Mouse (Mus musculus) intestine, postnatal 0 days (tissue): ENCODE measurements around the gene Zfp61. TPM values are rescaled to one million over a fixed set of nuclear protein-coding genes. Genes with fewer than 3 reads are reported as not detected.
A peak's percentile ranks its signal among the peaks of the same experiment; 100 is the strongest.
"Not testable (repeated sequence)": the region's sequence is repeated elsewhere in the genome, so short reads cannot be mapped to it uniquely, and the experiment has no call there.

Experiments
- ATAC-seq: fragments of 200-750 bp; cut with Nextera tagmentation; 2 replicates; pipeline ENCODE4 v1.8.0; 2017; ENCODE audit warnings: mild to moderate bottlenecking, moderate TSS enrichment, moderate library complexity
- H3K27ac ChIP-seq: fragments of 300-500 bp; sonication (generic); 2 replicates; pipeline ENCODE4 v1.5.1; 2014; ENCODE audit warnings: mild to moderate bottlenecking, low read depth, low read length, moderate library complexity
- H3K27me3 ChIP-seq: fragments of 300-500 bp; sonication (generic); replicated peaks from 2 replicates; pipeline ENCODE4 v1.6.1; 2014; ENCODE audit warnings: low read length, mixed read lengths; ENCODE audit not compliant: control insufficient read depth, insufficient read depth
- H3K36me3 ChIP-seq: fragments of 300-500 bp; sonication (generic); 2 replicates; pipeline ENCODE4 v1.6.1; 2014; ENCODE audit warnings: mild to moderate bottlenecking, moderate library complexity; ENCODE audit not compliant: control insufficient read depth, insufficient read depth
- H3K4me1 ChIP-seq: fragments of 300-500 bp; sonication (generic); replicated peaks from 2 replicates; pipeline ENCODE4 v1.6.1; 2014; ENCODE audit warnings: antibody characterized with exemption, low read length, mixed read lengths; ENCODE audit not compliant: control insufficient read depth, insufficient read depth
- H3K4me2 ChIP-seq: fragments of 300-500 bp; sonication (generic); replicated peaks from 2 replicates; pipeline ENCODE4 v1.6.1; 2014; ENCODE audit warnings: low read depth, mild to moderate bottlenecking, moderate library complexity
- H3K4me3 ChIP-seq: fragments of 300-500 bp; sonication (generic); 2 replicates; pipeline ENCODE4 v1.5.1; 2014; ENCODE audit warnings: low read depth, low read length
- H3K9ac ChIP-seq: fragments of 300-500 bp; sonication (generic); 2 replicates; pipeline ENCODE4 v1.6.1; 2014; ENCODE audit warnings: mild to moderate bottlenecking, low read depth, low read length
- H3K9me3 ChIP-seq: fragments of 300-500 bp; sonication (generic); 2 replicates; pipeline ENCODE4 v1.6.1; 2016; ENCODE audit warnings: mixed run types; ENCODE audit not compliant: control insufficient read depth
- CTCF ChIP-seq: sonication (generic); IDR thresholded peaks from 2 replicates; pipeline ENCODE4 v1.5.1; 2016; ENCODE audit warnings: low read depth, mild to moderate bottlenecking, control low read depth, antibody characterized with exemption, moderate library complexity
- WGBS: fragments of 180-500 bp; shearing (Covaris S2); extraction: QIAGEN DNeasy Blood & Tissue Kit; methylation state at CpG from one replicate; pipeline ENCODE4 v1.1.7; 2014; 5-methylcytosine and 5-hydroxymethylcytosine counted together
- polyA plus RNA-seq: library from polyadenylated mRNA; unstranded; fragments of >200 nt; fragmentation: Nextera tagmentation; extraction: Ambion mirVana; gene quantifications from 2 replicates; pipeline ENCODE4 v1.2.1, GENCODE M21; 2015

The Zfp61 gene
- polyA plus RNA-seq, 1 experiment from 2014 or later, result 5.1 TPM

DNA sequence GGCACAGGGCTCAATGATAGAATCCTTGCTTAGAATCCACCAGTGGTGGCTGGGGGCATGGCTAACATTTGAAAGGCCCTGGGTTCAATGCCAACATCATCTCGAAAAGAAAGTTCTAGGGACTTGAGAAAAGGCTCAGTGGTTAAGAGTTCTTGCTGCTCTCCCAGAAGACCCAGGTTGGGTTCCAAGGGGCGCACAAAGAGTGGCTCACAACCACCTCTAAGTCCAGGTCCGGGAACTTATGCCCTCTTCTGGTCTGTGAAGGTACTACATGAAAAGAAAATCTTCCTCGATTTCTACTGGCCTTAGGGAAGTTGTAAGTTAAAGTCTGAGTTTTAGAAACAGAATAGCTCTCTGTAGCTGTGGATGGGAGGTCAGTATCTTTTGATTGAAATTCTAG is 14.9 kb downstream of the Zfp61 start:
- no peak overlapping the region for H3K27ac ChIP-seq
- TF ChIP-seq CTCF, result peak; percentile 48
- H3K4me1 ChIP-seq, result no peaks in the 10 kb centered on the region
- H3K9ac ChIP-seq, result no peak overlapping the region
- no peak overlapping the region for H3K4me2 ChIP-seq
- no peak overlapping the region for H3K4me3 ChIP-seq
- no peaks in the 10 kb centered on the region for H3K27me3 ChIP-seq
- ATAC-seq, result no peak
- no peaks in the 10 kb centered on the region for H3K9me3 ChIP-seq
- H3K36me3 ChIP-seq, result peaks cover 2% of the 10 kb centered on the region
- WGBS, result 53% methylated on average over 4 of the region's 4 CpGs

DNA sequence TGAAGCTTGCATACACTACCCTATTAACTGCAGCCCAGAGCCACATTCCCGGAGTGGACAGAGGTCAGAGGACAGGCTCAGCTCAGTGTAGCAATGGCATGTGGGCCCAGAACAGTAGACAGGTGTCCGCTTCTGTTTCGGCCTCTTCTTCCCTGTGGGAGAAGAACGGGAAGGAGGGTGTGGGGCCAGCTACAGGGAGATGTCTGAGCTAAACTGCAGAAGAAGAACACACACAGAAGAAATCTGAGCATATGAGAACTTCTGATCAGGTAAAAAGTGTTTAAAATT is 20.2 kb downstream of the Zfp61 start:
- Histone ChIP-seq H3K27me3 (no peaks in the 10 kb centered on the region), H3K36me3 (peaks cover 3% of the 10 kb centered on the region; the same call in 1 of the 2 replicates), H3K27ac (no peak overlapping the region), H3K4me1 (no peaks in the 10 kb centered on the region), H3K9me3 (no peaks in the 10 kb centered on the region), H3K9ac (no peak overlapping the region), H3K4me3 (no peak overlapping the region), H3K4me2 (no peak overlapping the region)
- no peak for TF ChIP-seq CTCF
- ATAC-seq, result no peak
- 53% methylated on average over 4 of the region's 4 CpGs for WGBS

DNA sequence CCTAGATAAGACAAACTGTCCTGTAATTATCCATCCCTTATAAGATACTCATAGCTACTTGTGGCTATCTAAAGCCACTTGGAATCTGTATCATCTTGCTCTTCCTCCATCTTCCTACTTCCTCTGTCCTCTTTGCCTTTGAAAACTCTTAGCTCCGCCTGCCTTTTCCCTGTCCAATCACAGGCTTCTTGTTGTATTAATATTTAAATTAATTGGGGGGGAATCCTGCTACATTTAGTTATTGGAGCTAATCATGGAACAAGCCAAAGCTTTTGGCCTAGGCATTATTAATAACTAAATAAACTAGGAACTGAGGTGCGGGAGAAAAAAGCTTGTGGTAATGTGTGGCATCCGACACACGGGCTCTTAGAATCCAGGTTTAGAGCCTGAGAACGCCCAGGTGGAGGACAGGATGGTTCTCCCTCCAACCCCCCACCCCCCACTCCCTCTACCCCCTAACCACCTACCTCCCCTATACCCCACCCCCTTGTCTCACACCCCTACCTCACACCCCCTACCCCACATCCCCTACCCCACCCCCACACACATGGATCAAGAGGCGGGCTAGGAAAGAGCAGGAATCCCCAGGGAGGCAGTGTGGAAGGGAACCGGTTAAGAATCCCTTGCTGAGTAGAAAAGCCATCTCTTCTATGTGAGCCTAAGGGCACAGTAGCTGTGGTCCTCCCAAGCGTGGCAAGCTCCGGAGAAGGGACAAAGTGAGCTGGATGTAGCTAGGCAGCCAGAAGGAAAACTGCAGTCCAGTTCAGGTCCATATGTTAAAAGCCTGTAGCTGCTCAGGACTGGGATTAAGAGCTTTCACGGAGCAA is 20.8 kb downstream of the Zfp61 start:
- 60% methylated on average over 10 of the region's 10 CpGs for WGBS
- ATAC-seq, result no peak
- TF ChIP-seq CTCF, result no peak
- Histone ChIP-seq H3K4me1 (no peaks in the 10 kb centered on the region), H3K4me3 (no peak overlapping the region), H3K27me3 (no peaks in the 10 kb centered on the region), H3K9ac (no peak overlapping the region), H3K4me2 (no peak overlapping the region), H3K9me3 (no peaks in the 10 kb centered on the region), H3K27ac (no peak overlapping the region), H3K36me3 (peaks cover 4% of the 10 kb centered on the region; the same call in 1 of the 2 replicates)

DNA sequence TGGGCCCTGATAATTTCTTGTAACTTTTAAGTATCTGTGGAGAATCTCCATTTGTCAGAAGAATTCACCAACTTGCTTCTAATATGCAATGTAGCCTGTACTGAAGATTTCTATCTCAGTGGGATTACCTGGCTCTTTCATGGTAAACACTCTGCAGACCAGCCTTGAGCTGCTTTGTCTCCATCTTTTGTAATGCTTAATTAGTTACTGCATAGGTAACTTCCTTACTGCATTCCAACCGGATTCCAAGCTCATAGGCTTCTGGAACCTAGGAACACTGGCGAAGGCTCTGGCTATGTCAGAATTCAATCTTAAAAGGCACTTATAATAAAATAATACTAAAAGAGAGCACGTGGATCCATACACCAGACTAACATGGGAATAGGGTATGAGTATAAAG is 22.3 kb downstream of the Zfp61 start:
- not testable (repeated sequence) for H3K27me3 ChIP-seq, ATAC-seq, H3K9me3 ChIP-seq, H3K4me1 ChIP-seq, H3K9ac ChIP-seq, H3K4me3 ChIP-seq, H3K4me2 ChIP-seq, H3K27ac ChIP-seq
- peaks cover 16% of the 10 kb centered on the region for H3K36me3 ChIP-seq
- 87% methylated on average over 3 of the region's 3 CpGs for WGBS

DNA sequence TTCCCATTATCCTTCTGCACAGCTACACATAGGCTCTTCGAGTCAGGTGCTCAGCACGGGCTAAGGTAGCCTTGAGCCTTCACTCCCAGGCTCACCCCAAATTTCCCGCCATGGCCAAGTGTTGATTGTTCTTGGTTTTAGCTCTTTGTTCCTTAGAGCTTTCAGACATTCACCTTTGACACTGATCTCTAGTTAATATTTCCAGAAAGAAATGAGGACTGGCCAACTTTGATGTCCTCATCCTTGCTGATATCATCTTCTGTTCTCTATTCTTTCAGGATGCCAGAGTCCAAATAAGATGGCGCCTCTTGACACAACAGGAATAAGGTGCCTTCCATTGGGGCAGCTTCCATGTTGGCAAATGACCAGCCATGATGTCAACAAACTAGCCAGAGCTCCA is 26.6 kb downstream of the Zfp61 start:
- no peak overlapping the region for H3K4me3 ChIP-seq
- 0 out of 2 replicates have a peak, but pooled peaks cover 4% of the 10 kb centered on the region for H3K4me1 ChIP-seq
- TF ChIP-seq CTCF, result no peak
- peaks cover 16% of the 10 kb centered on the region for H3K36me3 ChIP-seq
- ATAC-seq, result no peak
- no peaks in the 10 kb centered on the region for H3K9me3 ChIP-seq
- no peaks in the 10 kb centered on the region for H3K27me3 ChIP-seq
- no peak overlapping the region; the same call in 1 of the 2 replicates for H3K27ac ChIP-seq
- H3K4me2 ChIP-seq, result no peak overlapping the region
- 95% methylated on average over 4 of the region's 4 CpGs for WGBS
- H3K9ac ChIP-seq, result no peak overlapping the region

DNA sequence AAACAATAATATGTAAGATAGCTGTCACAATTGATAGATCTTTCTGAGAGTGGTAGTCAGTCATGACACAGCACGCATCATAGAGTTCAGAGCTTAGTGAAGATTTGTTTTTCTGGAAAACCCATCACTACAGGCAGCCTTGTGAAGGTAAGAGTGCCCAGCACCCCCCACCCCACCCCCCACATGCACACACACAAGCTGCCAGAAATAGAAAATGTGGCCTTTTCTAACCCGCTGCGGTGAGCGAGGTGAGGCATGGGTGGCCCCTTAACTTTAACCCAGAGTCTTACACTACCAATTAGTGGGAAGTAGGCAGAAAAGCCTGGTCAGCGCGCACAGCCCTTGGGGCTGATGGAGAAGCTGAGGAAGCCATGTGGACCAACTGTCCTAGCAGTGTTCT is 29.8 kb downstream of the Zfp61 start:
- H3K4me2 ChIP-seq, result no peak overlapping the region
- H3K9me3 ChIP-seq, result no peaks in the 10 kb centered on the region
- ATAC-seq, result no peak
- H3K4me1 ChIP-seq, result 0 out of 2 replicates have a peak, but pooled peaks cover 4% of the 10 kb centered on the region
- no peak overlapping the region for H3K4me3 ChIP-seq
- TF ChIP-seq CTCF, result no peak
- peaks cover 13% of the 10 kb centered on the region for H3K36me3 ChIP-seq
- H3K27ac ChIP-seq, result no peak overlapping the region
- no peak overlapping the region for H3K9ac ChIP-seq
- H3K27me3 ChIP-seq, result no peaks in the 10 kb centered on the region
- WGBS, result 93% methylated on average over 6 of the region's 6 CpGs

DNA sequence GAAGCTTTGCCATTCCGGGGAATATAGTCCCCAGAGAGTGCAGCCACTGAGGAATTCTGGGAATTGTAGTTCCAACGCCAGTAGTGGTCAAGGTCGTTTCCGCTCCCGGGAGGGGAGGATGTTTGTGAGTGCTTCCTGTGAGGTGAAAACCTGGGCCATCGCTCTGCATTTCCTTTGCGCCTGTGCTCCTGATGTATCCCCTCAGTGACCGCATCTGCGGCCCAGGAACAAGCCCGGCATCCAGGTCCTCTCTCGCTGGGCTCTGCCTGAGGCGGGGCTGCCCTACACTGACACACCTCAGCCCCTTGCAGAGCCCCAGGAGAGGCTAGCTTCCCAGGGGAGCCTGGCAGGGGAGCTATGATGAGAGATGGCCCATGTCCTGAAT is 30.8 kb downstream of the Zfp61 start, which contains the start of gene Zfp93:
Gene Zfp93, plus strand, starts transcription at position 133 of the 385 bp plus-strand sequence.
- no peak for TF ChIP-seq CTCF
- Histone ChIP-seq H3K4me3 (peak within 1 kb of the TSS; percentile 46), H3K36me3 (peaks cover 12% of the 10 kb centered on the region), H3K27ac (no peak within 1 kb of the TSS), H3K4me2 (peak within 1 kb of the TSS; percentile 77), H3K4me1 (0 out of 2 replicates have a peak, but pooled peaks cover 4% of the 10 kb centered on the region), H3K27me3 (no peaks in the 10 kb centered on the region), H3K9me3 (no peaks in the 10 kb centered on the region), H3K9ac (peak within 1 kb of the TSS; percentile 40; the same call in 1 of the 2 replicates)
- 2% methylated on average over 12 of the region's 12 CpGs for WGBS
- ATAC-seq, result peak; percentile 91
